Mouse (Mus musculus) left cerebral cortex, adult 18-20 months (tissue): Measurements from ENCODE around the gene Calu. TPM values are rescaled to one million over a fixed set of nuclear protein-coding genes. Genes with fewer than 3 reads are reported as not detected.

Experiments used
- DNase-seq, 2 experiments: peaks; one replicate each; pipeline ENCODE4 v3.0.0; 2021 to 2022; ENCODE audit warnings: low spot score in 2 of 2, mixed read lengths in 1 of 2
- microRNA-seq, 2 experiments: library from miRNA; unstranded; fragments of <30 nt; microRNA quantifications; one replicate each; pipeline ENCODE4 v1.2.0; 2021
- total RNA-seq, 2 experiments: library from RNA; stranded (reverse); gene quantifications; 2 replicates each; pipeline ENCODE4 v1.2.3; 2021

Gene Calu
- total RNA-seq, 2 experiments from 2014 or later: 59.4 to 62.6 TPM

- DNase-seq: no peak
These were observed 67.6 kb downstream of the Calu start for GRCm38 (mm10) chr6:29415446-29415845.

GRCm38 (mm10) chr6:29420596-29420995 lies 72.7 kb downstream of the Calu start:
- no peak for DNase-seq

- DNase-seq: no peak
These were observed 77.2 kb downstream of the Calu start for GRCm38 (mm10) chr6:29425118-29425517.

- DNase-seq: no peak
These were observed 78.5 kb downstream of the Calu start for GRCm38 (mm10) chr6:29426331-29426730.

Small RNAs within 50 kb of the gene (microRNA-seq; reads per million reads assigned to microRNA genes)
- gene Gm26220 (0.75 to 1.5 reads per million in 2 experiments), gene Gm44354 (0 reads per million in 2 experiments)

Other genes starting within 250 kb of the Calu start
- 10 to 100 TPM; 40.2 to 44.1 TPM for gene Rbm28, start 183.1 kb upstream of the Calu start, total RNA-seq
- gene Prrt4, start 168.5 kb upstream of the Calu start, total RNA-seq: 1 to 10 TPM; 3.0 to 3.5 TPM
- gene Impdh1, start 131.7 kb upstream of the Calu start, total RNA-seq: 10 to 100 TPM; 56.7 to 58.6 TPM
- gene Hilpda, start 75.6 kb upstream of the Calu start, total RNA-seq: 1 to 10 TPM; 5.5 to 6.8 TPM
- under 1 TPM in 1 of 2 experiments, not detected in 1; 0.81 TPM for gene Fam71f2, start 68.5 kb upstream of the Calu start, total RNA-seq
- gene Fam71f1, start 28.9 kb upstream of the Calu start, total RNA-seq: not detected
- under 1 TPM; 0.14 to 0.30 TPM for gene Opn1sw, start 40.4 kb downstream of the Calu start, total RNA-seq
- gene Ccdc136, start 48.2 kb downstream of the Calu start, total RNA-seq: 100 to 1,000 TPM; 105 to 113 TPM
- gene Flnc, start 85.2 kb downstream of the Calu start, total RNA-seq: 1 to 10 TPM; 1.4 to 1.5 TPM
- 100 to 1,000 TPM; 262 TPM for gene Atp6v1f, start 119.6 kb downstream of the Calu start, total RNA-seq
- under 1 TPM in 1 of 2 experiments, not detected in 1; 0.54 TPM for gene Atp6v1fnb, start 123.4 kb downstream of the Calu start, total RNA-seq
- gene Kcp, start 159.9 kb downstream of the Calu start, total RNA-seq: 1 to 10 TPM in 1 of 2 experiments, under 1 TPM in 1; 0.63 to 1.1 TPM
- gene Irf5, start 178.6 kb downstream of the Calu start, total RNA-seq: 1 to 10 TPM; 4.2 to 5.2 TPM